Mouse (Mus musculus): ENCODE measurements around the gene Fignl2. TPM values are rescaled to one million over a fixed set of nuclear protein-coding genes. Genes with fewer than 3 reads are reported as not detected.

Fignl2 gene
- polyA plus RNA-seq, 1 experiment: 0.86 TPM

- H3K4me3 ChIP-seq (ENCODE audit: control insufficient read depth, insufficient read depth, low read length): no peak overlapping the region
- H3K4me1 ChIP-seq (replicated peaks; ENCODE audit: control insufficient read depth, insufficient read depth, low read length): no peaks in the 10 kb centered on the region
- peaks cover 2% of the 10 kb centered on the region; the same call in 1 of the 2 replicates for H3K27me3 ChIP-seq (ENCODE audit: control insufficient read depth, insufficient read depth, low read length)
- DNase-seq: no peak
- TF ChIP-seq CTCF (IDR thresholded peaks at IDR 0.05; ENCODE audit: borderline replicate concordance, control insufficient read depth, extremely low read depth, insufficient read depth, low read length, poor library complexity): no peak
- TF ChIP-seq POLR2A (IDR thresholded peaks at IDR 0.05; ENCODE audit: control insufficient read depth, extremely low read depth, insufficient read depth, low read length, poor library complexity): no peak
- no peaks in the 10 kb centered on the region for H3K36me3 ChIP-seq (ENCODE audit: control insufficient read depth, insufficient read depth, low read length)
- 93% methylated on average over 6 of the region's 6 CpGs for WGBS
- H3K27ac ChIP-seq (ENCODE audit: control insufficient read depth, insufficient read depth, low read length): no peak overlapping the region
Measured at GRCm38 (mm10) chr15:101093988-101094387, 15.6 kb upstream of the Fignl2 start.

DNA sequence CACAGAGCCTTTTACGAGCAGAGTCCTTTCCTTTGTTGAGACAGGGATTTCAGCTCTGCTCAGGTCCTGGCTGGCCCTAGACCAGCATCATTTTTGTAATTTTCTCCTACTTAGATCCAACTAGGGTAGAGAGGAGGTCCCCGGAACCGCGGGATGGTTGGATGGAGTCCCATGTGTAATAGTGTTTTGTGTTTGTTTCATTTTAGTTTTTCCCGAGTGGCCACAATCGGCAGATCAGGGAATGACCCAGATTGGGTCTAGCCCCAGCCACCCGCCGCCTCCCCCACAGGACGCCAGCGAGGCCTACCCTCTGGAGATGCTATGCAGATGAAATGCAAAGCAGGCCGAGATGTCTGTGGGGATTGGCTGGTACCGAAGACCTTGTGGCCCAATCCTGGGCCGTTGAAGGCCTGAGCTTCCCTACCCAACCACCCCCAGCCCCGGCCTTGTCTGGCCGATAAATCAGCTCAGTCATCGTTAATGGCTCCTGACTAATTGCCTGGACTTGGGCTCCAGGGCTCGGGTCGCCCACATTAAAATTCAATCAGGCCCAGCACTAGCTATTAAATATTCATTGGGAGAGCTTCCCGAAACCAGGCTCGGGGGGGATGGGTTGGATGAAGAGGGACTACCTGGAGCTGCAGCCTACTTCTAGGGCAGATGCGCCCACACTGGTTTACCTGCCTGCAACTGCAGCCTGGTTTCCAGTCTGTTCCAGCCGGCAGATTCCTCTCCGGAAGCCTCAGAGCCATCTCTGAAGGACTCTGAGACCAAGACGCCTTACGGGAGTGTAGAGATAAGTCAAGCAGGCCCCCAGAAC is 14.7 kb upstream of the Fignl2 start:
- DNase-seq: no peak
- no peak overlapping the region for H3K27ac ChIP-seq (ENCODE audit: control insufficient read depth, insufficient read depth, low read length)
- H3K4me3 ChIP-seq (ENCODE audit: control insufficient read depth, insufficient read depth, low read length): no peak overlapping the region
- H3K4me1 ChIP-seq (replicated peaks; ENCODE audit: control insufficient read depth, insufficient read depth, low read length): no peaks in the 10 kb centered on the region
- TF ChIP-seq POLR2A (IDR thresholded peaks at IDR 0.05; ENCODE audit: control insufficient read depth, extremely low read depth, insufficient read depth, low read length, poor library complexity) (no peak), CTCF (IDR thresholded peaks at IDR 0.05; ENCODE audit: borderline replicate concordance, control insufficient read depth, extremely low read depth, insufficient read depth, low read length, poor library complexity) (no peak)
- WGBS: 90% methylated on average over 25 of the region's 25 CpGs
- no peaks in the 10 kb centered on the region; the same call in 1 of the 2 replicates for H3K27me3 ChIP-seq (ENCODE audit: control insufficient read depth, insufficient read depth, low read length)
- H3K36me3 ChIP-seq (ENCODE audit: control insufficient read depth, insufficient read depth, low read length): no peaks in the 10 kb centered on the region

DNA sequence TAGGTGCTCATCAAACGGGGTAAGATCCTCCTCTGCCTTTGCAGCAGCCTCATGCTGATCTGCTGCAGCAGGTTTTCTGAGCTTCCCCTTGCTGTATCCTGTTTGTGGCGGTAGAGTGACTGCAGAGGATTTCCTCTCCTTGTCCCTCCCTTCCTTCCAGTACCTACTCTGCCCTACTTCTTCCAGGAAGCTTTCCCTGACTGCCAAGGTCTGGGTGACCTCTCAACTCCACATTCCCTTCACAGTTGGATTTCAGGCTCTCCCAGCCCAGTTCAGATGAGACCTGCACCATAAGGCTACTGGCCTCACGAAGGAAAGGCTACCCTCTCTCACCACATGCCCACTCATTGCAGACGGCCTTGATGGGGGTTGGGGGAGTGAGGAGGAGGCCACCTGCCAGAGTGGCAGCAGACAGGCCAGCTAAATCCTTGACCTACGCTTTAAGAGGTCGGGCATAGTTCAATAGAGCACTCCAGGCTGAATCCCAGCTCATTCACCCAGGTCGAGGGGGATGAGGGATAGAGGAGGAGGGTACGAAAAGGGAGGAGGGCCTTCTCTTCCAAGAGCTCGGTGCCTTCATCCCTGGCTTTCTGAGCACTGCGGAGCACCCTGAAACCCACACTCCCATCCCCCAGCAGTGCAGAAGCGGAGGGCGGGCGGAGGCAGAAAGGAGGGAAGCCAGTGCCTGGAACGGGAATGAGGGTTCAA is 13.9 kb upstream of the Fignl2 start:
- no peaks in the 10 kb centered on the region for H3K4me1 ChIP-seq (replicated peaks; ENCODE audit: control insufficient read depth, insufficient read depth, low read length)
- 75% methylated on average over 14 of the region's 14 CpGs for WGBS
- H3K27me3 ChIP-seq (ENCODE audit: control insufficient read depth, insufficient read depth, low read length): no peaks in the 10 kb centered on the region
- no peak overlapping the region for H3K4me3 ChIP-seq (ENCODE audit: control insufficient read depth, insufficient read depth, low read length)
- no peak overlapping the region for H3K27ac ChIP-seq (ENCODE audit: control insufficient read depth, insufficient read depth, low read length)
- DNase-seq: no peak
- H3K36me3 ChIP-seq (ENCODE audit: control insufficient read depth, insufficient read depth, low read length): no peaks in the 10 kb centered on the region
- no peak for TF ChIP-seq POLR2A (IDR thresholded peaks at IDR 0.05; ENCODE audit: control insufficient read depth, extremely low read depth, insufficient read depth, low read length, poor library complexity)
- TF ChIP-seq CTCF (IDR thresholded peaks at IDR 0.05; ENCODE audit: borderline replicate concordance, control insufficient read depth, extremely low read depth, insufficient read depth, low read length, poor library complexity): no peak

- no peak for DNase-seq
- no peaks in the 10 kb centered on the region for H3K4me1 ChIP-seq (replicated peaks; ENCODE audit: control insufficient read depth, insufficient read depth, low read length)
- 95% methylated on average over 8 of the region's 8 CpGs for WGBS
- no peaks in the 10 kb centered on the region for H3K36me3 ChIP-seq (ENCODE audit: control insufficient read depth, insufficient read depth, low read length)
- no peak overlapping the region for H3K4me3 ChIP-seq (ENCODE audit: control insufficient read depth, insufficient read depth, low read length)
- no peaks in the 10 kb centered on the region for H3K27me3 ChIP-seq (ENCODE audit: control insufficient read depth, insufficient read depth, low read length)
- H3K27ac ChIP-seq (ENCODE audit: control insufficient read depth, insufficient read depth, low read length): no peak overlapping the region
- TF ChIP-seq POLR2A (IDR thresholded peaks at IDR 0.05; ENCODE audit: control insufficient read depth, extremely low read depth, insufficient read depth, low read length, poor library complexity) (no peak), CTCF (IDR thresholded peaks at IDR 0.05; ENCODE audit: borderline replicate concordance, control insufficient read depth, extremely low read depth, insufficient read depth, low read length, poor library complexity) (no peak)
Measured at GRCm38 (mm10) chr15:101091551-101091950, 13.2 kb upstream of the Fignl2 start.

DNA sequence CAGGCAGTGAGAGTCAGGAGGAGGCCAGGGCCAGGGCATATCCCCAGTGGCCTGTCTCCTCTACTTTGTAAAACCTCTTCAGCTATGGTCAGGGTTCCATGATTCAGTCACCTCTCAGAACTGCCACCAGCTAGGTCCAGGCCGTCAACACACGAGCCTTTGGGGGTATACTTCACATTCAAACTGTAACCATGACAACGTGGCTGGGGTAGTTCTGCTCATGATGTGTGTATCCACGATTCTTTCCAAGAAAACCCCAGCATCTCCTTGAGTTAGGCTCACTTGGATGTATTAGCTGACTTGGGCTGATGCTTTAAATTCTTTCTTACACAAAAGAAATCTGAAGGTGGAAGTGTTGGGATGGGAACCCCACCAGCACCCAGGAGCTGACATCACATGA is 9.9 kb upstream of the Fignl2 start:
- no peaks in the 10 kb centered on the region for H3K36me3 ChIP-seq (ENCODE audit: control insufficient read depth, insufficient read depth, low read length)
- no peaks in the 10 kb centered on the region for H3K27me3 ChIP-seq (ENCODE audit: control insufficient read depth, insufficient read depth, low read length)

GRCm38 (mm10) chr15:101086956-101087355 is 8.6 kb upstream of the Fignl2 start:
- 35% methylated on average over 3 of the region's 3 CpGs for WGBS
- Histone ChIP-seq H3K27me3 (ENCODE audit: control insufficient read depth, insufficient read depth, low read length) (no peaks in the 10 kb centered on the region), H3K4me1 (replicated peaks; ENCODE audit: control insufficient read depth, insufficient read depth, low read length) (no peaks in the 10 kb centered on the region), H3K4me3 (ENCODE audit: control insufficient read depth, insufficient read depth, low read length) (no peak overlapping the region), H3K36me3 (ENCODE audit: control insufficient read depth, insufficient read depth, low read length) (no peaks in the 10 kb centered on the region), H3K27ac (ENCODE audit: control insufficient read depth, insufficient read depth, low read length) (no peak overlapping the region)
- TF ChIP-seq CTCF (IDR thresholded peaks at IDR 0.05; ENCODE audit: borderline replicate concordance, control insufficient read depth, extremely low read depth, insufficient read depth, low read length, poor library complexity) (no peak), POLR2A (IDR thresholded peaks at IDR 0.05; ENCODE audit: control insufficient read depth, extremely low read depth, insufficient read depth, low read length, poor library complexity) (no peak)
- no peak for DNase-seq

More for the DNA sequence above, 9.9 kb upstream of the Fignl2 start:
- no peak overlapping the region for H3K4me3 ChIP-seq (ENCODE audit: control insufficient read depth, insufficient read depth, low read length)
- no peak for DNase-seq
- WGBS: 90% methylated on average over 4 of the region's 4 CpGs
- no peak overlapping the region for H3K27ac ChIP-seq (ENCODE audit: control insufficient read depth, insufficient read depth, low read length)
- no peak for TF ChIP-seq POLR2A (IDR thresholded peaks at IDR 0.05; ENCODE audit: control insufficient read depth, extremely low read depth, insufficient read depth, low read length, poor library complexity)
- no peak for TF ChIP-seq CTCF (IDR thresholded peaks at IDR 0.05; ENCODE audit: borderline replicate concordance, control insufficient read depth, extremely low read depth, insufficient read depth, low read length, poor library complexity)
- H3K4me1 ChIP-seq (replicated peaks; ENCODE audit: control insufficient read depth, insufficient read depth, low read length): no peaks in the 10 kb centered on the region
